Comparison of ENCODE assay signal across 9 mouse cellular contexts in genomic region chr3:106483297-106483696, GRCm38 (mm10). TPM values are rescaled to one million over a fixed set of nuclear protein-coding genes. Genes with fewer than 3 reads are reported as not detected.
DNase-seq lines count a peak whose midpoint lies in the region; ATAC-seq and TF ChIP-seq lines count a peak whose summit lies in the region.
"Had no signal": no experiment of that assay in that cellular context is flagged by ENCODE, and none has a peak within 500 bp of the region (broad histone marks: within the 10 kb centered on the region; RNA-seq: fewer than 3 reads in every experiment).

No protein-coding gene starts in this region.

- no peaks in the 10 kb centered on the region for H3K27me3 ChIP-seq in heart, postnatal 0 days (ENCODE audit: control insufficient read depth, insufficient read depth, low read length)
- H3K27me3 ChIP-seq in heart, adult 2 months (ENCODE audit: control insufficient read depth, insufficient read depth, low read length): no peaks in the 10 kb centered on the region
- peaks cover 7% of the 10 kb centered on the region; the same call in 1 of the 2 replicates for H3K27me3 ChIP-seq in limb, embryonic 15.5 days
- H3K27me3 ChIP-seq in stomach, embryonic 16.5 days (ENCODE audit: control insufficient read depth, insufficient read depth, low read length): no peaks in the 10 kb centered on the region

- H3K36me3 ChIP-seq in heart, postnatal 0 days (replicated peaks; ENCODE audit: control insufficient read depth, insufficient read depth, low read length): no peaks in the 10 kb centered on the region
- H3K36me3 ChIP-seq in heart, adult 2 months (ENCODE audit: control insufficient read depth, insufficient read depth, low read length): no peaks in the 10 kb centered on the region
- H3K36me3 ChIP-seq in limb, embryonic 15.5 days: no peaks in the 10 kb centered on the region
- no peaks in the 10 kb centered on the region for H3K36me3 ChIP-seq in stomach, embryonic 16.5 days (ENCODE audit: control insufficient read depth, insufficient read depth, low read length)

- no peak for TF ChIP-seq EP300 in heart, postnatal 0 days (IDR thresholded peaks at IDR 0.05; ENCODE audit: low read depth)
- no peak for TF ChIP-seq EP300 in heart, adult 2 months (IDR thresholded peaks at IDR 0.05; ENCODE audit: insufficient read depth, low read depth, low read length)

- DNase-seq in heart, postnatal 0 days (ENCODE audit: low spot score): no peak
- DNase-seq in heart, adult 2 months: no peak
- DNase-seq in thymus, postnatal 14 days: peak; percentile 38
- no peak for DNase-seq in thymus, postnatal 10 days (ENCODE audit: low spot score in 2 of 2)
- DNase-seq in ovary, postnatal 36 days (ENCODE audit: low spot score): no peak
- DNase-seq in urinary bladder, adult 2 months (ENCODE audit: low spot score): no peak
- DNase-seq: gastrocnemius, postnatal 36 days had no signal

- TF ChIP-seq POLR2A in heart, adult 2 months (IDR thresholded peaks at IDR 0.05; ENCODE audit: insufficient read depth, low read depth, low read length): no peak

- intact Hi-C loops in heart, adult 2 months (cut with DNase I): loop anchor here (5.0 kb wide), 1 partner anchor 74 kb away; no protein-coding TSS in a partner anchor

- WGBS in heart, postnatal 0 days: 55% methylated on average over 7 of the region's 7 CpGs
- WGBS in heart, adult 2 months: 59% methylated on average over 7 of the region's 7 CpGs
- 60% methylated on average over 7 of the region's 7 CpGs for WGBS in limb, embryonic 15.5 days
- 48% methylated on average over 7 of the region's 7 CpGs for WGBS in stomach, embryonic 16.5 days

- H3K4me2 ChIP-seq in heart, postnatal 0 days (ENCODE audit: low read depth, low read length): peak overlapping the region; percentile 98; the same call in 1 of the 2 replicates
- 0 out of 2 replicates have a peak overlapping the region, but pooled peaks have one; percentile 91 for H3K4me2 ChIP-seq in limb, embryonic 15.5 days
- peak overlapping the region; percentile 90 for H3K4me2 ChIP-seq in stomach, embryonic 16.5 days (ENCODE audit: low read depth, low read length)

- no peak for ATAC-seq in heart, postnatal 0 days (ENCODE audit: insufficient read depth, low read depth)
- no peak for ATAC-seq in limb, embryonic 15.5 days (ENCODE audit: insufficient number of reproducible peaks, low FRiP score, low TSS enrichment, low read depth)
- peak; percentile 25; the same call in 1 of the 2 replicates for ATAC-seq in stomach, embryonic 16.5 days (ENCODE audit: insufficient read depth, low FRiP score)

- H3K27ac ChIP-seq in heart, postnatal 0 days (ENCODE audit: low read depth): no peak overlapping the region
- no peak overlapping the region for H3K27ac ChIP-seq in heart, adult 2 months
- H3K27ac ChIP-seq in limb, embryonic 15.5 days: no peak overlapping the region
- H3K27ac ChIP-seq in stomach, embryonic 16.5 days (ENCODE audit: low read length): peak overlapping the region; percentile 88

- no peaks in the 10 kb centered on the region for H3K4me1 ChIP-seq in heart, postnatal 0 days (ENCODE audit: control insufficient read depth, insufficient read depth)
- peaks cover 4% of the 10 kb centered on the region for H3K4me1 ChIP-seq in heart, adult 2 months (ENCODE audit: control insufficient read depth, insufficient read depth, low read length)
- peaks cover 10% of the 10 kb centered on the region for H3K4me1 ChIP-seq in limb, embryonic 15.5 days
- H3K4me1 ChIP-seq in stomach, embryonic 16.5 days (ENCODE audit: control insufficient read depth, insufficient read depth, low read length): peaks cover under 1% of the 10 kb centered on the region

- peak overlapping the region; percentile 78; the same call in 1 of the 2 replicates for H3K4me3 ChIP-seq in heart, postnatal 0 days (ENCODE audit: low read depth, low read length)
- H3K4me3 ChIP-seq in heart, adult 2 months: no peak overlapping the region
- no peak overlapping the region for H3K4me3 ChIP-seq in limb, embryonic 15.5 days
- H3K4me3 ChIP-seq in stomach, embryonic 16.5 days (replicated peaks; ENCODE audit: low read length): peak overlapping the region; percentile 68

- no peak overlapping the region for H3K9ac ChIP-seq in heart, postnatal 0 days (replicated peaks; ENCODE audit: low read depth, low read length)
- no peak overlapping the region for H3K9ac ChIP-seq in heart, adult 2 months (ENCODE audit: low read depth, low read length)
- no peak overlapping the region for H3K9ac ChIP-seq in limb, embryonic 15.5 days
- peak overlapping the region; percentile 80; the same call in 1 of the 2 replicates for H3K9ac ChIP-seq in stomach, embryonic 16.5 days (ENCODE audit: low read length)

- no peak for TF ChIP-seq CTCF in heart, postnatal 0 days (IDR thresholded peaks at IDR 0.05; ENCODE audit: low read depth)
- TF ChIP-seq CTCF in heart, adult 2 months (IDR thresholded peaks at IDR 0.05): no peak

- H3K9me3 ChIP-seq in heart, postnatal 0 days (replicated peaks; ENCODE audit: control insufficient read depth, low read length): no peaks in the 10 kb centered on the region
- H3K9me3 ChIP-seq in limb, embryonic 15.5 days: no peaks in the 10 kb centered on the region
- H3K9me3 ChIP-seq in stomach, embryonic 16.5 days (replicated peaks; ENCODE audit: control insufficient read depth, low read length): no peaks in the 10 kb centered on the region

- no peaks in the 10 kb centered on the region for H3K79me2 ChIP-seq in heart, adult 2 months (replicated peaks; ENCODE audit: control insufficient read depth, insufficient read depth, low read length)

RNA-seq across cellular contexts. Expression of gene Dennd2d, which starts 1.1 kb away (rescaled TPM):
- total RNA-seq in heart, postnatal 0 days (2014; rRNA removed; ENCODE audit: low replicate concordance): 3.6 and 4.2 TPM in 2 replicates
- polyA plus RNA-seq in heart, postnatal 0 days (2015; fragmentation: Nextera tagmentation; extraction: Ambion mirVana): 0.96 and 1.3 TPM in 2 replicates
- under 1 TPM; 0.45 to 0.57 TPM for total RNA-seq in heart, adult 2 months (2021)
- 0.91 and 1.9 TPM in 2 replicates for polyA plus RNA-seq in heart, adult 2 months (2012; rRNA removed)
- polyA plus RNA-seq in limb, embryonic 15.5 days (2015; fragmentation: Nextera tagmentation; extraction: Ambion mirVana): 5.8 and 6.4 TPM in 2 replicates
- 25.2 and 29.4 TPM in 2 replicates for polyA plus RNA-seq in stomach, embryonic 16.5 days (2015; fragmentation: Nextera tagmentation; extraction: Ambion mirVana)
- 41.1 and 51.2 TPM in 2 replicates for polyA plus RNA-seq in urinary bladder, adult 2 months (2012; rRNA removed)

Comparison
In these comparisons a context has a peak if more than half of its experiments do, and no peak if none do; other contexts are left out.
1. H3K4me3 ChIP-seq: peak in heart, postnatal 0 days (single experiment) and stomach, embryonic 16.5 days (single experiment); none in heart, adult 2 months (single experiment) and limb, embryonic 15.5 days (single experiment).
2. Peak in every context shown above with its lines, with median percentiles within 50 percentile points of each other: H3K4me2 ChIP-seq.